Mouse (Mus musculus) erythroblast, embryonic 14.5 days (primary cell): ENCODE data around the gene Smtn.

ENCODE experiments used
- GATA1 ChIP-seq: IDR thresholded peaks from 2 replicates; pipeline ENCODE4 v1.6.1; 2012; ENCODE audit warnings: low read length, inconsistent platforms, mixed read lengths
- TAL1 ChIP-seq: IDR thresholded peaks from 3 replicates; pipeline ENCODE4 v1.6.1; 2012; ENCODE audit warnings: low read length, inconsistent platforms, mixed read lengths

DNA sequence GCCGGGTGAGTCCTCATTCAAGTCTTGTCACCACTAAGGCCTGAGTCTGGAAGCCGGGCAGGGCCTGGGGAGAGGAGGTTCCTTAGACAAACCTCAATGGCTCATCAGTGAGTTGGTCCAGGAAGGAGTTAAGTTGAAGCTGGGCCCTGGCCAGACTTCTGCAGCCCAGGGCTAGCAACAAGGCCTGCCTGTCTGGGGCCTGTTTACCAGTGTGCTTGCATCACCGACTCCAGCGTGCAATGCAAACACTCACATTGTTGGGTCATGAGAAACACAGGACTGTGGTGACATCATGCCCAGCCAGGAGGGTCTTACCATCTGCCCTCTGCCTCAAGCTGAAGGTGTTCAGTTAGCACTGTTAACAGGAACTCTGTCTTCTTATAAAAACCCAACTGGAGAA is 25.6 kb upstream of the Smtn start:
- TF ChIP-seq GATA1 (no peak), TAL1 (no peak)
